Mouse (Mus musculus): ENCODE measurements at regions not wholly inside any gene's neighbourhood (a gene's known extent, or its start where the extent isn't known, plus 50 kb on each side); places are given as distances from the start of the nearest gene placed in this dataset.
A peak's percentile ranks its signal among the peaks of the same experiment; 100 is the strongest.

GRCm38 (mm10) chr16:44655306-44655705 is 68.8 kb upstream of the Nepro start:
- H3K27me3 ChIP-seq: no peaks in the 10 kb centered on the region
- no peak overlapping the region for H3K27ac ChIP-seq
- ATAC-seq (ENCODE audit: low FRiP score): no peak
- no peak overlapping the region for H3K4me2 ChIP-seq
- no peaks in the 10 kb centered on the region for H3K4me1 ChIP-seq (replicated peaks)
- H3K9me3 ChIP-seq: no peaks in the 10 kb centered on the region
- 78% methylated on average over 3 of the region's 3 CpGs for WGBS
- H3K4me3 ChIP-seq: no peak overlapping the region
- no peak overlapping the region for H3K9ac ChIP-seq
- no peaks in the 10 kb centered on the region for H3K36me3 ChIP-seq

GRCm38 (mm10) chr16:44648547-44649223 is 75.4 kb upstream of the Nepro start:
- Histone ChIP-seq H3K4me3 (no peak overlapping the region), H3K27ac (no peak overlapping the region), H3K27me3 (no peaks in the 10 kb centered on the region), H3K36me3 (no peaks in the 10 kb centered on the region), H3K9me3 (no peaks in the 10 kb centered on the region), H3K4me1 (replicated peaks) (no peaks in the 10 kb centered on the region; the same call in 1 of the 2 replicates), H3K4me2 (no peak overlapping the region), H3K9ac (no peak overlapping the region)
- 72% methylated on average over 2 of the region's 2 CpGs for WGBS
- no peak for ATAC-seq (ENCODE audit: low FRiP score)

GRCm38 (mm10) chr16:44643992-44644391 is 80.1 kb upstream of the Nepro start:
- no peaks in the 10 kb centered on the region for H3K36me3 ChIP-seq
- no peaks in the 10 kb centered on the region; the same call in 1 of the 2 replicates for H3K4me1 ChIP-seq (replicated peaks)
- no peaks in the 10 kb centered on the region for H3K27me3 ChIP-seq
- no peak overlapping the region for H3K27ac ChIP-seq
- 18% methylated on average over 4 of the region's 4 CpGs for WGBS
- 0 out of 2 replicates have a peak, but pooled peaks have one; percentile 46 for ATAC-seq (ENCODE audit: low FRiP score)
- no peak overlapping the region for H3K9ac ChIP-seq
- no peaks in the 10 kb centered on the region for H3K9me3 ChIP-seq
- H3K4me2 ChIP-seq: no peak overlapping the region
- H3K4me3 ChIP-seq: no peak overlapping the region

- Histone ChIP-seq H3K4me3 (no peak overlapping the region), H3K4me2 (no peak overlapping the region), H3K27ac (no peak overlapping the region), H3K4me1 (replicated peaks) (peaks cover 13% of the 10 kb centered on the region), H3K9ac (no peak overlapping the region), H3K27me3 (no peaks in the 10 kb centered on the region), H3K9me3 (no peaks in the 10 kb centered on the region), H3K36me3 (no peaks in the 10 kb centered on the region)
- 85% methylated on average over 3 of the region's 3 CpGs for WGBS
- ATAC-seq (ENCODE audit: low FRiP score): no peak
These were observed 78.4 kb upstream of the Boc start for GRCm38 (mm10) chr16:44637100-44637499.

- WGBS: 98% methylated on average over 4 of the region's 4 CpGs
- Histone ChIP-seq H3K9ac (no peak overlapping the region), H3K4me3 (no peak overlapping the region), H3K9me3 (no peaks in the 10 kb centered on the region), H3K27me3 (no peaks in the 10 kb centered on the region), H3K4me2 (no peak overlapping the region), H3K27ac (no peak overlapping the region), H3K36me3 (no peaks in the 10 kb centered on the region), H3K4me1 (replicated peaks) (peaks cover 26% of the 10 kb centered on the region)
- no peak for ATAC-seq (ENCODE audit: low FRiP score)
These were observed 75.8 kb upstream of the Boc start for GRCm38 (mm10) chr16:44634486-44634885.

GRCm38 (mm10) chr16:44633059-44633667 is 74.5 kb upstream of the Boc start:
- 57% methylated on average over 9 of the region's 9 CpGs for WGBS
- Histone ChIP-seq H3K27me3 (no peaks in the 10 kb centered on the region), H3K4me1 (replicated peaks) (peaks cover 26% of the 10 kb centered on the region), H3K27ac (peak overlapping the region; percentile 63), H3K9me3 (no peaks in the 10 kb centered on the region), H3K36me3 (no peaks in the 10 kb centered on the region), H3K4me2 (no peak overlapping the region), H3K9ac (no peak overlapping the region), H3K4me3 (no peak overlapping the region)
- ATAC-seq (ENCODE audit: low FRiP score): no peak

- peak; percentile 74 for ATAC-seq (ENCODE audit: low FRiP score)
- WGBS: 30% methylated on average over 9 of the region's 9 CpGs
- H3K4me3 ChIP-seq: no peak overlapping the region
- no peak overlapping the region for H3K9ac ChIP-seq
- peaks cover 26% of the 10 kb centered on the region for H3K4me1 ChIP-seq (replicated peaks)
- no peaks in the 10 kb centered on the region for H3K36me3 ChIP-seq
- no peaks in the 10 kb centered on the region for H3K9me3 ChIP-seq
- H3K27ac ChIP-seq: peak overlapping the region; percentile 63
- H3K27me3 ChIP-seq: no peaks in the 10 kb centered on the region
- no peak overlapping the region for H3K4me2 ChIP-seq
These were observed 73.8 kb upstream of the Boc start for GRCm38 (mm10) chr16:44632330-44633058.

- H3K27me3 ChIP-seq: no peaks in the 10 kb centered on the region
- H3K36me3 ChIP-seq: no peaks in the 10 kb centered on the region
- H3K4me1 ChIP-seq (replicated peaks): peaks cover 26% of the 10 kb centered on the region
- H3K9me3 ChIP-seq: no peaks in the 10 kb centered on the region
- no peak overlapping the region for H3K4me2 ChIP-seq
- ATAC-seq (ENCODE audit: low FRiP score): no peak
- 77% methylated on average over 4 of the region's 4 CpGs for WGBS
- H3K4me3 ChIP-seq: no peak overlapping the region
- H3K9ac ChIP-seq: no peak overlapping the region
- H3K27ac ChIP-seq: no peak overlapping the region
These were observed 72.8 kb upstream of the Boc start for GRCm38 (mm10) chr16:44631357-44632053.

- H3K9me3 ChIP-seq: no peaks in the 10 kb centered on the region
- H3K27ac ChIP-seq: no peak overlapping the region
- H3K36me3 ChIP-seq: no peaks in the 10 kb centered on the region
- no peak overlapping the region for H3K4me2 ChIP-seq
- no peak overlapping the region for H3K4me3 ChIP-seq
- no peak overlapping the region for H3K9ac ChIP-seq
- WGBS: 76% methylated on average over 9 of the region's 9 CpGs
- peaks cover 26% of the 10 kb centered on the region for H3K4me1 ChIP-seq (replicated peaks)
- ATAC-seq (ENCODE audit: low FRiP score): no peak
- H3K27me3 ChIP-seq: no peaks in the 10 kb centered on the region
These were observed 72.2 kb upstream of the Boc start for GRCm38 (mm10) chr16:44630861-44631260.

- Histone ChIP-seq H3K27me3 (no peaks in the 10 kb centered on the region), H3K27ac (no peak overlapping the region), H3K4me1 (replicated peaks) (peaks cover 26% of the 10 kb centered on the region), H3K9me3 (no peaks in the 10 kb centered on the region), H3K36me3 (no peaks in the 10 kb centered on the region), H3K4me3 (no peak overlapping the region), H3K9ac (no peak overlapping the region), H3K4me2 (no peak overlapping the region)
- 69% methylated on average over 9 of the region's 9 CpGs for WGBS
- no peak for ATAC-seq (ENCODE audit: low FRiP score)
These were observed 71.7 kb upstream of the Boc start for GRCm38 (mm10) chr16:44630426-44630825.

GRCm38 (mm10) chr16:44629296-44630275 is 70.9 kb upstream of the Boc start:
- H3K36me3 ChIP-seq: no peaks in the 10 kb centered on the region
- no peak overlapping the region for H3K4me3 ChIP-seq
- no peaks in the 10 kb centered on the region for H3K9me3 ChIP-seq
- no peak for ATAC-seq (ENCODE audit: low FRiP score)
- H3K9ac ChIP-seq: no peak overlapping the region
- H3K27me3 ChIP-seq: no peaks in the 10 kb centered on the region
- no peak overlapping the region for H3K4me2 ChIP-seq
- H3K27ac ChIP-seq: no peak overlapping the region
- 57% methylated on average over 8 of the region's 8 CpGs for WGBS
- peaks cover 26% of the 10 kb centered on the region for H3K4me1 ChIP-seq (replicated peaks)
